Mouse (Mus musculus): Measurements from ENCODE around the gene Hilpda. TPM values are rescaled to one million over a fixed set of nuclear protein-coding genes. Genes with fewer than 3 reads are reported as not detected.

Hilpda gene
- total RNA-seq, 2 experiments from 2014 or later = 0.96 to 2.0 TPM

DNA sequence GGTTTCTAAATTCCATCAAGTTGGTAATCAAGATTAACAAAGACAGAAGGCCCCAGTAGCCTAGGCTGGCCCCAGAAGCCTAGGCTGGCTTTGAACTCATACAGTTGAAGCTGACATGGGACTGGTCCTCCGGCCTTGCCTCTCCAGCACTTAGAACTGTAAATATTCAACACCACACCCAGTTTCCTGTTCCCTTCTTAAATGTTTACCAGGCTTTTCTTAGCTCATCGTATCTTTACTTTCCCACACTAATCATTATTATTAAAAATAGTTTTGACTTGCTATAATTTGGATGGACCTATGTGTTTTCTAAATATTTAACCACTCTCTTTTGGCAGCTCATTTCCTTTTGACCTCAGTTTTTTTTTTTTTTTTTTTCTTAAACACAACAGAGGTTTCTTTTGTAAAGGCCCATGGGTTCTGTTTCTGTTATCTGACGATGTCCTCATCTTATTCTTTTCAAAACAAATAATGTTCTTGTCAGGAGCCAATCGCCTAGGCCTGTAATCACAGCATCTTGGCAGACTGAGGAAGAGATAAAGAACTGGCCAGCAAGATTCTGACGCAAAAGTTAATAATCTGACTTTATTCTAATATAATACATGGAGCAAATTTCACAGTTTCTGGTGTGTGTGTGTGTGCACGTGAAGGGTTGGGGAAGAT, 3.2 kb upstream of the Hilpda start:
- ATAC-seq (replicated peaks; ENCODE audit: low FRiP score, poor library complexity, severe bottlenecking) = no peak

DNA sequence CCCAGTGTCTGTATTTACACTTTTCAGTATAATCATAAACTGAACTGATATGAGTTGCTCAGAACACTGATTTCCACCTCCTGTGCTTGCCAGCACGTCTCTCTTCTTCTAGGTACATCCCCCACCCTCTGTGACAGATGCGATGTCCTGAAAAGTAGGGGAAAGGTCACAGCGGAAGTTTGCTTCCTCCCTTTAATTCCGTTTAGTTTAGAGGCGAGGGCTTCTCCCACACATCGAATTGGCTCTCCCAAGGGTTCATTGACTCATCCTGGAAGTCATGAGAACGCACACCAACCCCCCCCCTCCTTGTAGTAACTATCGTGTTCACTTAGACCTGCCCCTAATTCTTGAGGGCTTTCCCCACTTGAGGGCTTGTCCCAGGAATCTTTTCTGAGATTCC, 1.3 kb upstream of the Hilpda start:
- no peak for ATAC-seq (replicated peaks; ENCODE audit: low FRiP score, poor library complexity, severe bottlenecking)

DNA sequence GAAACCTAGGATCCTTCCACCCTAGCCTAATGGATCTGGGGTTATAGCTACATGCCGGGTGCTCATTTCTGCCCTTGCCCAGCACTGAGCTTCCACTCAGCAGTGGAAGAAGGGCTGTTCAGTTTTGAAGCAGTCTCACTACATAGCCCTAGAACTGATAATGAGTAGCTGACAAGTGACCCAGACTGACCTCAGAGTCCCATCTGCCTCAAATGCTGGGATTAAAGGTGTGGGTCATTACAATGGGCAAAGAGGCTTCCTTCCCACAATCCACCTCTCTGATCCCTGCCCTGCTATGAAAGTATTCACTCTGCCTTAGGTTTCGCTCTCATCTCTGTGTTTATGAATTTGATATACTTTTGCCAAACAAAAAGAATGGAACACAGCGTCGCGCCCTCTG, 4.5 kb downstream of the Hilpda start:
- ATAC-seq (replicated peaks; ENCODE audit: low FRiP score, poor library complexity, severe bottlenecking) = no peak

DNA sequence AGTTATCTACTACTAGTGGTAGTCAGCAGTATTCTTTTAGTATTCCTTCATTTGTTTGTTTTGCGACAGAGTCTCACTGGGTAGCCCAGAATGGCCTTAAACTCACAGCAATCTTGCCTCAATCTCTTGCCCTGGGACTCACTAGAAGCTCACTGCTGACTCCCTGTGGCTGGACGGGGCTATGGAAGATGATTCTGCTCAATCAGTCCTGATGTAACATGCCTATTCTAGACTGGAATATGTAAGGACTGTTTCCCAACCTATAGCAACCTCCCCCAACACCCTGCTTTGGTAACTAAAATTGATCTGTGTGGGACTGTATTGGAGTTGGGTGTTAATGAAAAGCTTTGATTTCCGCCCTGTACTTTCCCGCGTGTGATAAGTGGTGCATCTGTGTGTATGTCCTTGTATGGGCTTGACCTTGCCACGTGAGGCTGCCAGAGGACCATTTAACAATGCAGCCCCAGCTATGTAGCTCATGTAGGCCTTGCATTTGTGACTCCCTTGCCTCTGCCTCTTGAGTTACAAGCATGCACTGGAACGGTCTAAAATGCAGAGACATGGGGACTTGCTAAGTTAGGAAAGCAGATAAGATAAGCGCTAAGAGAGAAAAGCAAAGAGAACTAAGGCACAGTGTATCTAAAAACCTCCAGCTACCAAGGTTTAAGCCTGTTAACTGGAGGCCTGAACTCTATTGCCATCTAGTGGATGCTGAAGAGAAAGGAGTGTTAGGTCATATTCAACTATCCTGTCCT, 6.4 kb downstream of the Hilpda start:
- no peak for ATAC-seq (replicated peaks; ENCODE audit: low FRiP score, poor library complexity, severe bottlenecking)

DNA sequence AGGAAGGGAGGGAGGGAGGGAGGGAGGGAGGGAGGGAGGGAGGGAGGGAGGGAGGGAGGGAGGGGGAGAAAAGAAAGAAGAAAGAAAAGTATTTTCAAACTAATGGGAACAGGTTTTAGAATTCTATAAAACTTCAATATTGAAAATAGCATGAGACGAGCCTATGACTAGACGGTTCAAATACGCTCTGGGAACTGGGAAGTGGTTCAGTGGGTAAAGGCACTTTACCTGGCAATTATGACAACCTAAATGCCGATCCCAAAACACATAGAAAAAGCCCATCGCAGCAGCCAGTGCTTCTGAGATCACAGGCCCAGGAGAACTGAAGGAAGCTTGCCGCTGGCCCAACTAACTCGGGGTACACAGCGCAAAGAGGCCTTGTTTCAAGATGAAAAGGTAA, 7.0 kb downstream of the Hilpda start, which contains the start of gene Fam71f2:
Fam71f2 (plus strand) TSS at position 301 of the 400 bp plus-strand sequence.
- ATAC-seq (replicated peaks; ENCODE audit: low FRiP score, poor library complexity, severe bottlenecking) = no peak

DNA sequence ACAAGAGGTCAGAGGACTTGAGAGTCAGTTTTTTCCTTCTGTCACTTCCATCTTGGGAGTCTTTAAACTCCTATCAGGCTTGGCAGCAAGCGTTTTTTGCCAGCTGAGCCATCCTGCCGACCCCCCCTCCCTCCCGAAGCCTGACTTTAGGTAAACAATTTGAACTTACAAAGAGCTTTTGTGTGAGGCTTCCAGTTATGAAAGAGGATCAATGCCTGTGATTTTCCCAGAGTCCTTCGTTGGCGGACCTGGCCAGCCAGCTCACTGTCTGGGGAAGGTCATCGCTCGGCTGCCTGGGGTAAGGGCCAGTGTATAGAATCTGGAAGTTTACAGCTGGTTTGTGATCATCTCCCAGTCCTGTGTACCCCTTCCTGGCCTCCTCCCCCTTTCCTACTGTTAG, 8.4 kb downstream of the Hilpda start:
- ATAC-seq (replicated peaks; ENCODE audit: low FRiP score, poor library complexity, severe bottlenecking) = no peak

DNA sequence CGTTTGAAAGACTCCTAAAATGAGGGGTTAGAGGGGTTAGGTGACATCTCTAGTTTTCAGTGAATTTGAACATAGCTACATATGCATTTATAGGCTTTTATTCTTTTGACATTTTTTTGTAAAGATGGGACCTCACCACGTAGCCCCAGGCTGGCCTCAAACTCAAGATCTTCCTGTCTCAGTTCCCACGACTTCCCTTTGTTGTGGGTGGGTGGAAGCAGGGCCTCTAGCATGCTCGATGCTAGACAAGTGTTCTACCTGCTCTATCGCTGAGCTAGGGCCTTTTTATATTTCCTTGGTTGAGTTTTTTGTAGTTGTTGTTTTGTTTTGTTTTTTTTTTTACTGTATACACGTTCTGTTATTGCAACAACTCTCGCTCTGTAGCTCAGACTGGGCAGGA, 14.6 kb downstream of the Hilpda start:
- ATAC-seq (replicated peaks; ENCODE audit: low FRiP score, poor library complexity, severe bottlenecking) = no peak

DNA sequence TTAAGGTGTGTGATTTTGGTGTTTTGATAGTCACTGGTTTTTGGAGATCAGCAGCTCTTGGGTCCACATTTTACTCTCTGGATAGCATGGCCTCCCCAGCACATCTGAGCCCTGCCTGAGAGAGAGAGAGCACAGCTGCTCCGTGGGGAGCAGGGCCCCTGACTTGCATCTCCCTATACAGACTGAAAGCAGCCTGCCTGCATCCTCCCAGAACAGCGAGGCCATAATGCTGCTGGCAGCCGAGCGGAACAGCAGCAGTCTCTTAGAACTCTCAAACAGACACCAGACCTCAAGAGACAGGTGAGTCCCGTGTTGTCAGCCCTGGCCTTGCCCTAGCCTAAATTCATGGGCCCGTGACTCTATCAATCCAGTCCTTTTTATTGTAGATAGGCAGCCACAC, 15.2 kb downstream of the Hilpda start:
- no peak for ATAC-seq (replicated peaks; ENCODE audit: low FRiP score, poor library complexity, severe bottlenecking)

DNA sequence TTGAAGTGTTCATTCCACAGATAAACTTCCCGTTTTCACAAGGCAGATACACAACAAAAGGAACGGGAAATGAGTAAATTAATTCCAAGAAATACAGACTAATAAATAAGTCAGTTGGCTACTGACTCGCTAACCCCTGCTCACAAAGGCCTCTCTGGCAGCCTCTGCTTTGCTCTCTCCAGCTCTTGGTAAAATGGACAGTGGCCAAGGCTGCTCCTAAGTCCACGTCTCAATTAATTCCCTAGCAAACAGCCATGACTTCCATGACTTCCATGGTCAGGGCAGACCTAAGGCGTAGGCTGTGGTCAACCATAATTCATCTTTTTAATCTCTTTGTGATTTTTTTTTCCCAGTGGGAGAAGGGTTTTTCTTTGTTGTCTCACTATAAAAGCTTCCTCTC, 15.7 kb downstream of the Hilpda start:
- ATAC-seq (replicated peaks; ENCODE audit: low FRiP score, poor library complexity, severe bottlenecking) = no peak

DNA sequence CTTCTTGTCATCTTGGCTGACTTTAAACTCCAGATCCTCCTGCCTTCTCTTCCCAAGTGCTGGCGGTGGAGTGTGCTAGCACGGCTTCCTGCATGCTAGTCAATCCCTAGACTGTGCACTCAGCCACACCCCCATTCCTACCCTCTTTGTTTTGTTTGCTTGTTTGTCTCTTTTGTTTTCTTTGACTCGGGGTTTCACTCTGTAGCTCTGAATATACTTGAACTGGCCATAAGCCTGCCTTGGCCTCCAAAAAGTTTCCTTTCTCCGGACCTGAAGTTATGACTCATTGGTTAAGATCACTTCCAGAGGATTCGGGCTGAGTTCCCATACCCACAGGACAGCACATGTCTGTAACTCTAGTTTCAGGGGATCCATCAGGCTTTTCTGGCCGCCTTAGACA, 16.4 kb downstream of the Hilpda start:
- ATAC-seq (replicated peaks; ENCODE audit: low FRiP score, poor library complexity, severe bottlenecking) = no peak

DNA sequence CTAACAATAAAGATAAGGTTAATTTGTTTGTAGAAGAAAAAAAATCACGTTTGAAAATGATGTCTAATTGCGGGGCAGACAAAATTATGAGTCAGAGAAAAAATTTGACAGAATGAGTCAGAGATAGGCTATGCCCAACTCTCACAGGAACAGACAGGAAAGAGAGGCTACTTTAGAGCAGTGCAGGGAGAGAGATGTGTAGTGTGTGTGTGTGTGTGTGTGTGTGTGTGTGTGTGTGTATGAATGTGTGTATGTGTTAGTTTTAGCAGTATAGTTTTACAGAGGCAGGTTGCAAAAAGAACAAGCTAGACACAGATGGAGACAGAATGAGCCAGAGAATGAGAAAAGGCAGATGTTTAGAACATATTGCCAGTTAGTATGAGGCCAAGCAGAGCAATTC, 26.8 kb downstream of the Hilpda start:
- no peak for ATAC-seq (replicated peaks; ENCODE audit: low FRiP score, poor library complexity, severe bottlenecking)

DNA sequence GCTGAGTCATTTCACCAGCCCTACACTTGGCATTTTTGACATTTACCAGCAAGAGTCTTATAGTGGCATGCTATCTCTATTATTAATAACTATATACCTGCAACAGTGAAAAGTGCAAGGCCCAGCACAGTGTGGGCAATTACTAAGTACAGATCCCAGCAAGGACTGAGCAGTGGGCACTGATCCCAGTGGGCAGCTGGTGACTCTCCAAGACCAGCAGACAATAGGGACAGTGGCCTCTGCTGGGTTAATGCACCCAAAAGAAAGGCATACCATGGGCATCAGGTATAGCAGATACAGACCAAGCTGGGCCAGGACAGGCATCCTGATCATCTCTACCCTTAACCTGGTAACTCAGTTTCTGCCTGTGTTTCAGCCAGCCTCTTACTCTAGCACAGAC, 31.0 kb downstream of the Hilpda start:
- no peak for ATAC-seq (replicated peaks; ENCODE audit: low FRiP score, poor library complexity, severe bottlenecking)

DNA sequence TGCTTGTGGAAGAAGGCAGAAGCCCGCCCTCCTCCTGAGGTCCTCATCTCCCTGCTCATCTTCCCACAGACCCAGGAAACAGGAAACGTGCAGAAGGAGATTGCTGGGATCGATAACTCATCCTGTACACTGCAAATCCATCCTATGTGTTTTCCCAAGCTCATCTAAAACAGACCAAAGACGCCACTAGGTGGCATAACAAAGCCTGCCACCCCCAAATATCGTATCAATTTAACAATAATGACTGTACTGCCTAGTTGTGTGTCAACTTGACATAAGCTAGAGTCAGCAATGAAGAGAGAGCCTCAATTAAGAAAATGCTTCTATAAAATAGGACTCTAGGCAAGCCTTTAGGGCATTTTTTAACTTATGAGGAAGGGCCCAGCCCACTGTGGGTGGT, 31.4 kb downstream of the Hilpda start:
- no peak for ATAC-seq (replicated peaks; ENCODE audit: low FRiP score, poor library complexity, severe bottlenecking)

DNA sequence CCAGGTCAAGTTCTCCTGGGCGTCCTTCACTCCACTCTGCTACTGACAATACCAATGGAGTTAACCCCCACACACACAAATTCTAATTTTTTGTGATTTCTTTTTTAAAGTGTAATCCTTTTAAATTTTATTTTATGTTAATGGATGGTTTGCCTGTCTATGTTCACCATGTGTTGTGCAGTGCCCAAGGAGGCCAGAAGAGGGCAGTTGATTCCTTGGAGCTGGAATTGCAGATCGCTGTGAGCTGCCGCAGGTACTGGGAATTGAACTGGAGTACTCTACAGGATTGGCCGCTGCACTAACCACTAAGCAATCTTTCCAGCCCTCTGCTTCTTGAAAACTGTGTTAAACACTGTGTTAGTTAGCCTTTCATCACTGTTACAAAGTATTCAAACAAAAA, 33.2 kb downstream of the Hilpda start:
- no peak for ATAC-seq (replicated peaks; ENCODE audit: low FRiP score, poor library complexity, severe bottlenecking)

DNA sequence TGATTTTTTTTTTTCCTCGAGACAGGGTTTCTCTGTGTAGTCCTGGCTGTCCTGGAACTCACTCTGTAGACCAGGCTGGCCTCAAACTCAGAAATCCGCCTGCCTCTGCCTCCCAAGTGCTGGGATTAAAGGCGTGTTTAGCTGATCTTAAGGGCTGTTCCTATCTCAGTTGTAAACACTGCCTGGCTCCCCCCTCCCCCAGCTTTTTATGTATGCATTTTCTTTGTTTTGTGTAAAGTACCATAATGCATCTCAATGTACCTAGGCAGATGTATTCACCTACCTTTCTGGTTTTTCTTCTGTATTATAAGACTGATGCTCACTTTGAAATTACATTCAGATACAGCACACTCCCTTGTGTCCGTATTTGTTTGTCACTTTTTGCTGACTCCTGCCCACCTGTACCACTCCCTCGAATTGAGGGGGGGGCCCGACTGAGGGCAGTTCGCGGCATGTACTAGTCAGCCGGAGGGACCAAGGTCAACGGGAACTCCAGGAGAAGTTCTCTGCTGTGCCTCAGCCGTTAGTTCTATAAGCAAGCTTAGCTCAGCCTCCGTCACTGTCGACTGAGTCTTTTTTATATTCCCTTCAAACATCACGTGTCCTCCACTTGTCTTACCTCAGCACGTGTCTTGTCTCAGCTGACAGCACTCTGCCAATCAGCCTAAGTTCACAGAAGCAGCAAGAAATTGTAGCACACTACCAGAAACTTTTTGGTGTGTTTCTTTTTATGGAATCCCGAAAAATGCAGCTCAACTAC, 36.7 kb downstream of the Hilpda start:
- no peak for ATAC-seq (replicated peaks; ENCODE audit: low FRiP score, poor library complexity, severe bottlenecking)

DNA sequence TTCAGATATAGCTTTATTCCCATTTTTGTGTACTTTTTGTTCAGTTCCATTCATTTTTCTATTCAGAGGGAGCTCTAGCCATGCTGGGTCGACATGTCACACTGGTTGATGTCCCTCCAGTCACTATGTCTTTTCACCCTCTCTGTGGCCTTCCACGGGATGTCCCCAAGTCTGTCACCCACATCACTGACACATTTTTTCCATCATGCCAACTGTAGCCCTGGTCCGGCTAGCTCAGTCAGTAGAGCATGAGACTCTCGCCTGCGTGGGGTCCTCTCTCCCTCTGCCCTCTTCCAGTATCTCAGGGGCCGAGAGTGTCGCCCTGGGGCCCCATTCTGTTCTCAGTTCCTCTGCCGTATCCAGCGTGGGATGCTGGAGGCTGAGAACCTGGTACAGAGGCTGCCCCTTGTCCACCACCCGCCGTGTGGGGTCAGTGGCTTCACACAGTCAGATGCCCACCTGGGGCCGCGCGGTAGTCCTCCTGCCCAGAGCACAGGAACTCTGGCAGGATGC, 41.5 kb downstream of the Hilpda start:
- no peak for ATAC-seq (replicated peaks; ENCODE audit: low FRiP score, poor library complexity, severe bottlenecking)

DNA sequence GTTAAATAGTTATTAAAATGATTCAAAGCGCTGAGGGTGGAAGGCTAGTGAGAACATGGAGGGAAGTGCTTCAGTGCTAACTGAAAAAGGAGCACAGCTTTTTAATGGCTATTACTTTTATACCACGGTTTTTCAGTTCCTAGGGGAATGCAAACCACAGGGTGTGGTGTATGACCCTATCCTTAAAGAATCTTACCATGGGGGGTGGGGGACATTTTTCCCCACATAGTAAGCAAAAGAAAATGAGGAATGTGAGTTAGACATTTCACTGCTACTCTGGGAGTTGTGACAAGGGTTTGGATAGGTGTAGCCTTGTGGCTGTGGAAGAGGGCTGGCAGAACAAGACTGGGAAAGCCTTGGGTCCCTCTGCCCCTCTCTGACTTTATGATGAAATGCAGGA, 45.0 kb downstream of the Hilpda start:
- no peak for ATAC-seq (replicated peaks; ENCODE audit: low FRiP score, poor library complexity, severe bottlenecking)

DNA sequence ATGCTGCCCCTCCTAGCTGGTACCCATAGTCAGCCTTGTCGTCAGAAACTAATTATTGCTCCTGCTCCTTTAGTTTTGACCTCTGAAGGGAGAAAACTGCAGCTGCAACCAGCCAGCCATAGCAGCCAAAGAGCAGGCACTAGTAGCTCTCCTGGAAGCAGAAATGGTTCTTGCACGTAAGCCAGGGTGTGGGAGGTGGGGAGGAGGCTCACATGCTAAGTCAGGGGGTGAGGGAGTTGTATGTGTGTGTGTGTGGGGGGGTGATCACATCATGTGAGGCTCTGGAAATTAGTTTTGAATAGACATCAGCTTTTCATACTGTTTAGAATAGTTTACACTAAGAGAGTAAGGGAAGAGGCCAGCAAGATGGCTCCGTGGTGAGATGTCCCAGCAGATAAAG, 45.7 kb downstream of the Hilpda start:
- no peak for ATAC-seq (replicated peaks; ENCODE audit: low FRiP score, poor library complexity, severe bottlenecking)

DNA sequence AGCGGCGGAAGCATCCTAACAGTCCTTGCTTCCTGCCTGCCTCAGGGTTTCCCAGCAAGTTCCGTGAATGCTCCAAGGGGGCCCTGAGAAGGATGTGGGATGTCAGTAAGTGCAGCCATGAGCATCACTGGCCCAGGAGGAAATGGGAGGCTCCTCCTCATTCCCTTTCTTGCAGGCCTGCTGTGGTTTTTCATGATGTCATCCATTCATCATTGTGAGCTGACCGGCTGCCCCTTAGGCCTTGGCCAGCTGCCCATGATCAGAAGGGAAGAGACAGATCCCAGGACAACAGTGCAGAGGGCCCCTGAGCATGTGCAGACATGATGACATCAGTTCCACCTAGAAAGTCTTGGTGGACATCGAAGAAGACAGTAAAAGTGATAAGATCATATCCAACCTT, 46.6 kb downstream of the Hilpda start, which contains the start of gene Fam71f1:
Fam71f1 (plus strand) TSS at position 262 of the 400 bp plus-strand sequence.
- no peak for ATAC-seq (replicated peaks; ENCODE audit: low FRiP score, poor library complexity, severe bottlenecking)

DNA sequence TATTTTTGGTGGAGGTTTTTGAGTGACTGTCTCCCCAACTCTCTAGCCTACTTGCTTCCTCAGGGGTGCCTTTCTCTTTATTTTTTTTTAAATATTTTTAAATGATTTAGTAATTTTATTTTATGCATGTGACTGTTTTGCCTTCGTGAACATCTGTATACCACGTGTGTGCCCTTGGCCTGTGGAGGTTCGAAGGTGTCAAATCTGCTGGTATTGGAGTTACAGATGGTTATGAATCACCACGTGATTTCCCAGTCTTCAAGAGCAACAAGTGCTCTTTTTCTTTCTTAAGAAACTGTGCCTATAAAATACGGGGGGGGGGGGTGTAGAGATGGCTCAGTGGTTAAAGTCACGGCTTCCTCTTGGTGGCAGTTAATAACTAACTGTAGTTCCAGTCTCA, 49.3 kb downstream of the Hilpda start:
- ATAC-seq (replicated peaks; ENCODE audit: low FRiP score, poor library complexity, severe bottlenecking) = no peak

DNA sequence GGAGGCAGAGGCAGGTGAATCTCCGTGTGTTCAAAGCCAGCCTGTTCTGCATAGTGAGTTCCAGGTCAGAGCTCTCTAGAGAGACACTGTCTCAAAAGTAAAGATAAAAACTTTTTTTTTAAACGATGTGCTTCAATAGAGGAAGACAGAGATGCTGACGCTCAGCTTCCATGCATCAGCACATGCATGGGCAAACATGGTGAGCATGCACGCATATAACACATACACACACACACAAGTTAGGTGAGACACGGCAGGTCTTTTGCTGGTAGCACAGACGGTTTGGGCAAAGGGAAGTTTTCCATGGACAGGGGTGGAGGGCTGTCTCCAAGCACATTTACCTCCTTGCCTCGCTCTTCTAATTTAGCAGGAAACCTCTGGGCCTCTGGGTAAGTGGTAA, 49.9 kb downstream of the Hilpda start:
- no peak for ATAC-seq (replicated peaks; ENCODE audit: low FRiP score, poor library complexity, severe bottlenecking)
